Mouse (Mus musculus): ENCODE measurements around the gene Plcb4.

GRCm38 (mm10) chr2:135652451-135652850 lies 6.4 kb upstream of the Plcb4 start:
- TF ChIP-seq POLR2A (IDR thresholded peaks at IDR 0.05; ENCODE audit: extremely low read depth, insufficient read depth, low read length) (no peak), CTCF (IDR thresholded peaks at IDR 0.05; ENCODE audit: extremely low read depth, insufficient read depth, low read length) (no peak)
